15 mouse cellular contexts compared by ENCODE assay signal in genomic region chr11:84061881-84062280, GRCm38 (mm10). TPM values are rescaled to one million over a fixed set of nuclear protein-coding genes. Genes with fewer than 3 reads are reported as not detected.
"Had no signal": no experiment of that assay in that cellular context is flagged by ENCODE, and none has a peak within 500 bp of the region (broad histone marks: within the 10 kb centered on the region; RNA-seq: fewer than 3 reads in every experiment).

No protein-coding gene starts in this region.

- ATAC-seq: midbrain, embryonic 16.5 days had no signal

- H3K4me2 ChIP-seq: liver, embryonic 11.5 days; liver, embryonic 15.5 days; midbrain, embryonic 12.5 days; neural tube, embryonic 13.5 days had no signal

- H3K4me1 ChIP-seq: liver, embryonic 15.5 days had no signal

- H3K27ac ChIP-seq: kidney, postnatal 0 days; liver, embryonic 15.5 days; macrophage; midbrain, embryonic 12.5 days; neural tube, embryonic 13.5 days had no signal

- DNase-seq: kidney, adult 11 months; kidney, adult 9 months; kidney, postnatal 36 days; left cerebral cortex, postnatal 4 days; lung, adult 2 months; lung, postnatal 14 days; right cerebral cortex, postnatal 14 days had no signal

- H3K36me3 ChIP-seq: liver, embryonic 15.5 days; midbrain, embryonic 12.5 days; neural tube, embryonic 13.5 days had no signal

- H3K9me3 ChIP-seq: liver, embryonic 15.5 days; midbrain, embryonic 12.5 days; neural tube, embryonic 13.5 days had no signal

- H3K4me3 ChIP-seq: liver, embryonic 15.5 days; midbrain, embryonic 12.5 days; neural tube, embryonic 13.5 days had no signal

- H3K9ac ChIP-seq: liver, embryonic 15.5 days; midbrain, embryonic 12.5 days; neural tube, embryonic 13.5 days had no signal

RNA-seq across cellular contexts. Expression of gene Dusp14, which starts 7.2 kb away (rescaled TPM):
- total RNA-seq: megakaryocyte-erythroid progenitor cell, adult 5-6 weeks had no signal
